Mouse (Mus musculus) embryonic facial prominence, embryonic 15.5 days (tissue): ENCODE measurements around the gene Zdhhc5. TPM values are rescaled to one million over a fixed set of nuclear protein-coding genes. Genes with fewer than 3 reads are reported as not detected.
A peak's percentile ranks its signal among the peaks of the same experiment; 100 is the strongest.
"Not testable (repeated sequence)": the region's sequence is repeated elsewhere in the genome, so short reads cannot be mapped to it uniquely, and the experiment has no call there.

Source experiments
- ATAC-seq: fragments of 200-750 bp; cut with Nextera tagmentation; 2 replicates; pipeline ENCODE4 v1.8.0; 2017; ENCODE audit warnings: low read depth, moderate TSS enrichment; ENCODE audit not compliant: insufficient number of reproducible peaks, low FRiP score, low TSS enrichment
- H3K27ac ChIP-seq: fragments of 300-500 bp; sonication (generic); replicated peaks from 2 replicates; pipeline ENCODE4 v1.5.1; 2015; ENCODE audit warnings: mild to moderate bottlenecking, inconsistent platforms
- H3K27me3 ChIP-seq: fragments of 300-500 bp; sonication (generic); 2 replicates; pipeline ENCODE4 v1.6.1; 2015; ENCODE audit warnings: inconsistent platforms
- H3K36me3 ChIP-seq: fragments of 300-500 bp; sonication (generic); 2 replicates; pipeline ENCODE4 v1.6.1; 2015; ENCODE audit warnings: mild to moderate bottlenecking, inconsistent platforms
- H3K4me1 ChIP-seq: fragments of 300-500 bp; sonication (generic); 2 replicates; pipeline ENCODE4 v1.6.1; 2015; ENCODE audit warnings: inconsistent platforms
- H3K4me2 ChIP-seq: fragments of 300-500 bp; sonication (generic); replicated peaks from 2 replicates; pipeline ENCODE4 v1.6.1; 2015; ENCODE audit warnings: mild to moderate bottlenecking, inconsistent platforms
- H3K4me3 ChIP-seq: fragments of 300-500 bp; sonication (generic); replicated peaks from 2 replicates; pipeline ENCODE4 v1.5.1; 2015; ENCODE audit warnings: mild to moderate bottlenecking, inconsistent platforms
- H3K9ac ChIP-seq: fragments of 300-500 bp; sonication (generic); 2 replicates; pipeline ENCODE4 v1.6.1; 2015; ENCODE audit warnings: inconsistent platforms
- H3K9me3 ChIP-seq: fragments of 300-500 bp; sonication (generic); replicated peaks from 2 replicates; pipeline ENCODE4 v1.6.1; 2016; ENCODE audit warnings: inconsistent platforms
- WGBS: fragments of 180-500 bp; shearing (Covaris S2); methylation state at CpG from one replicate; pipeline ENCODE4 v1.1.7; 2015; 5-methylcytosine and 5-hydroxymethylcytosine counted together
- polyA plus RNA-seq: library from polyadenylated mRNA; unstranded; fragments of >200 nt; fragmentation: Nextera tagmentation; extraction: Ambion mirVana; gene quantifications from 2 replicates; pipeline ENCODE4 v1.2.1, GENCODE M21; 2015

The Zdhhc5 gene
- polyA plus RNA-seq, 1 experiment from 2014 or later, result 28.1 TPM

DNA sequence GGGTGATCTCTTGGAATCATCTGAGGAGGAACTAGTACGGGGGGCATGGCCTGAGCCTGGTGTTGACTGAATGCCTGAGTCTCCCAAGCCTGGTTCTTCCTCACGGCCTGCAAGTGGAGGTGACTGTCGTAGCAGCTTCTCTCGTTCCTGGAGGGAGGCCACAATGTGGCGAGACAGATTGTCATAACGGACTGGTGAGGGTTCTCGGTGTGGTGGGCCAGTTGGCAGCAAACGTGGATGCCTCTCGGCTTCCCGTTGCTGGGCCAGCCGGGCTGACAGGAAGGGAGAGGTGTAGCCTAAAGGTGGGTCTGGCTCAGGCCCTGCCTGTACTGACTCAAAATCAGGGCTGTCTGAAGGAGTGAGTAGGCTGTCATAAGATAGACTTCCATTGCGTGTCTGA, 24.9 kb downstream of the Zdhhc5 start:
- H3K27me3 ChIP-seq, result no peaks in the 10 kb centered on the region
- no peak overlapping the region for H3K9ac ChIP-seq
- H3K4me2 ChIP-seq, result no peak overlapping the region
- no peak for ATAC-seq
- no peak overlapping the region for H3K4me3 ChIP-seq
- H3K4me1 ChIP-seq, result no peaks in the 10 kb centered on the region
- WGBS, result 87% methylated on average over 12 of the region's 12 CpGs
- H3K27ac ChIP-seq, result no peak overlapping the region
- no peaks in the 10 kb centered on the region for H3K9me3 ChIP-seq
- H3K36me3 ChIP-seq, result peaks cover 86% of the 10 kb centered on the region

DNA sequence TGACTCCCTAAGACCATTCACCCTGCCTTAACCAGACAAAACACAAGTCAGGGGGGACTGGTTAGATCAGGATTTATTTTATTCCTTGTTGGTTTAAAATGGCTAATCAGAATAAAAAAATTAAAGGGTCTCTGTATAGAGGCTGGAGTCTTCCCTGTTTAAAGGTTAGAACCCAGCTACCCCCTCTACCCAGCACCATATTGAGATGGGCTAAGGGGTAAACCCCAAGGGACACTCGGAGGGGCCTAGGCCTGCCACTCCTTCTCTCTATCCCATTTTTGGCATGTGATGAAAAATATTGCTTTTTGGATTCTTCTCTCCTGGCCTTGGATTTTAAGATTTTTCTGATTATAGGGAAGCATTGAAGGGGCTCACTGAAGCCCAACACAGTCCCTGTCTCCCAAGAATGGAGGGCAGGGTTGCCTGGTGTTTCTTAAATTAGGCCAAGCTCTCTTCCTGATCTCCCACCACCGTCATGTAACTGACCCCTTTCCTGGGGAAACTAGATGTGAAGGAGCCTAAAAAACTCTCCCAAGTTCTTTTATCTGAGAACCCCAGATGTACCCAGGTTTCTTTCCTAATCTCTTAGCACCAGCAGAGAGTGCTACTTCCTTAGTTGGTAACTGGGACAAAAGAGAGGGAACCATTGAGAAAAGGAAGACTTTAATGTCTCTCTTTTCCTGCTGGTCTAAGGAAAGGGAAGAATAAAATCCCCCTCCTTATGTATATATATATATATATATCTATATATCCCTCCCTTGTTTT, 26.7 kb downstream of the Zdhhc5 start:
- Histone ChIP-seq H3K9ac (no peak overlapping the region), H3K4me1 (no peaks in the 10 kb centered on the region), H3K4me3 (no peak overlapping the region), H3K36me3 (peaks cover 84% of the 10 kb centered on the region), H3K27me3 (no peaks in the 10 kb centered on the region), H3K4me2 (no peak overlapping the region), H3K9me3 (no peaks in the 10 kb centered on the region), H3K27ac (no peak overlapping the region)
- WGBS, result 85% methylated on average over 2 of the region's 2 CpGs
- ATAC-seq, result no peak

DNA sequence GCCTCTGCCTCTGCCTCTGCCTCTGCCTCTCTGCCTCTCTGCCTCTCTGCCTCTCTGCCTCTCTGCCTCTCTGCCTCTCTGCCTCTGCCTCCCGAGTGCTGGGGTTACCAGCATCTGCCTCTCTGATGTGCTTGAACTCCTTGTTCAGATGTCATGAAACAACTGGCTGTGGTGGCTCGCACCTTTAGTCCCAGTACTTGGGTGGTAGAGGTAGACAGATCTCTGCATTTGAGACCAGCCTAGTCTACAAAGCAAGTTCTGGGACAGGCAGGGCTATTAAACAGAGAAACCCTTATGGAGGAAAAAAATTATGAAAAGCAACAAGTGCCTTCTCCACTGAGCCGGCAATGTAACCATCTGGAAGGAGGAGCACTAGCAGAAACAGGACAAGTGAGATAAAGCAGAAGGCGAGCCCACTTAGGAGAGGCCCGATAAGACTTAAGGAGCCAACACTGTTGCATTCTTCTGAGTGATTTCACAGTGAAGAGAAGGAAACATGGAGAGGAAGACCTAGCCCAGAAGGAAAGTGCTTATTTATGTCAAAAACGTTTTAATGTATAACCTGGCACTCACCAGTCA, 32.3 kb downstream of the Zdhhc5 start:
- WGBS, result 83% methylated on average over 6 of the region's 6 CpGs
- no peaks in the 10 kb centered on the region for H3K9me3 ChIP-seq
- H3K4me2 ChIP-seq, result no peak overlapping the region
- H3K27me3 ChIP-seq, result no peaks in the 10 kb centered on the region
- no peak overlapping the region for H3K27ac ChIP-seq
- ATAC-seq, result no peak
- no peak overlapping the region for H3K4me3 ChIP-seq
- peaks cover 45% of the 10 kb centered on the region for H3K36me3 ChIP-seq
- H3K9ac ChIP-seq, result no peak overlapping the region
- peaks cover 8% of the 10 kb centered on the region for H3K4me1 ChIP-seq

DNA sequence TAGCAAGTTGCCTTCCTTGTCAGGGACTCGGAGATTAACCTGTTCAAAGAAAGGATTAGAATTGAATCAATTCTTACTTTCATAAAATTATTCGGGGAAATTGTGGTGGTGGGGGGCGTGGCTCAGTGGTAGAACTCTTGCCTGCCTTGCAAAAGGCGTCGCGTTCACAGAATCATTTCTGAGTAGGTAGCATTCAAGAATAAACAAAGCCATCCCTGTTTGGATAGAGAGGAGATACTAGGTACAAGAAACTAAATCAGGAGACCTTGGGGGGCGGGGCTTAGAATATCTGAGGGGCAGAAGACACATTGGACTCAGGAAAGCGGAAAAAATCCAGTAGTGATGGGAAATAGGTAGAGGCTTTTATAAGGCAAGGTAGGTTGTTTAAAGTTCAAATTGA, 36.0 kb downstream of the Zdhhc5 start, which contains the start of gene Tmx2:
TSS of gene Tmx2 (minus strand) at position 125 of the 400 bp plus-strand sequence.
- WGBS, result 15% methylated on average over 8 of the region's 8 CpGs
- Histone ChIP-seq H3K4me1 (peaks cover 15% of the 10 kb centered on the region), H3K9me3 (no peaks in the 10 kb centered on the region), H3K27me3 (no peaks in the 10 kb centered on the region), H3K36me3 (peaks cover 29% of the 10 kb centered on the region), H3K9ac (peak within 1 kb of the TSS; percentile 63), H3K4me3 (peak within 1 kb of the TSS; percentile 73), H3K4me2 (peak within 1 kb of the TSS; percentile 59), H3K27ac (peak within 1 kb of the TSS; percentile 74)
- ATAC-seq, result no peak

DNA sequence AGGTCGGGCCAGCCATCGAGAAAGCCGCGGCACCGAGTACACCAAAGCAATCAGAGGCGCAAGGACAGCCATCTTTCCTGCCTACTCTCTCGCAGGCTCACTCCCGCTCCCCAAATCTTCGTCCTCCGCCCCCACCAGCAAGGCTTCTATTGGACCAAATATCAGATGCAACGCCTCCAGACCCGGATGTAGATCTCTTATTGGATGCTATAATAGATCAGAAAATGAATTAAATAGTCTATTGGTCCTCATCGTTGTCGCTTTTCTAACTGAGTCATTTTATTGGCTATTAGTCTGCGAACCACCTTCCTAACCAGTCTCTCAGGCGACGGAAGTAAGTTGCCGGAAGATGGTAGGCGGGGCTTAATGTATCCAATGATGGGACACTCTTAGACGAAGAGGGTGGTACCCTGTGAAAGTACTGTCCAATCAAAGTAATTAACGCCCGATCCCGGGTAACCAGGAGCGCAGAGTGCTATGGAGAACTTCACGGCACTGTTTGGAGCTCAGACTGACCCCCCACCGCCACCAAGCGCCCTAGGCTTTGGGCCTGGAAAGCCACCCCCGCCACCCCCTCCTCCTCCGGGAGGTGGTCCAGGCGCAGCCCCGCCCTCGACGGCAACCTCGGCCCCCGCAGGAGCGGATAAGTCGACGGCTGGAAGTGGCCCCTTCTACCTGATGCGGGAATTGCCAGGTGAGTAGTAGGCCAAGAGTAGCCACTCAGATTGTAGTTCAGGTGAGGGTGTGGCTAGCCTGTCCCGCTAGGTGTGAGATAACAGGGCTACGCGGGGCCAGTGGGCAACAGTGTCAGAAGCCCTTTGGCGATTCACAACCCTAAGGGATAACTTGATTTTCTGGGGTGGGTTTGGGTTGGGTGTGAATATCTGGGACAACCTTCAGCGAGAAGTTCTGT, 36.8 kb downstream of the Zdhhc5 start, which contains the start of the genes Gm28635 and Med19:
TSS of gene Gm28635 (minus strand) at position 74 of the 913 bp plus-strand sequence.
TSS of gene Med19 (plus strand) at position 435 of the 913 bp plus-strand sequence.
- peak within 1 kb of the TSS; percentile 74 for H3K4me2 ChIP-seq
- peak within 1 kb of the TSS; percentile 74 for H3K27ac ChIP-seq
- peak; percentile 100 for ATAC-seq
- peak within 1 kb of the TSS; percentile 73 for H3K4me3 ChIP-seq
- H3K9ac ChIP-seq, result peak within 1 kb of the TSS; percentile 63
- peaks cover 33% of the 10 kb centered on the region for H3K36me3 ChIP-seq
- peaks cover 15% of the 10 kb centered on the region for H3K4me1 ChIP-seq
- no peaks in the 10 kb centered on the region for H3K27me3 ChIP-seq
- H3K9me3 ChIP-seq, result no peaks in the 10 kb centered on the region
- WGBS, result under 1% methylated on average over 44 of the region's 44 CpGs

DNA sequence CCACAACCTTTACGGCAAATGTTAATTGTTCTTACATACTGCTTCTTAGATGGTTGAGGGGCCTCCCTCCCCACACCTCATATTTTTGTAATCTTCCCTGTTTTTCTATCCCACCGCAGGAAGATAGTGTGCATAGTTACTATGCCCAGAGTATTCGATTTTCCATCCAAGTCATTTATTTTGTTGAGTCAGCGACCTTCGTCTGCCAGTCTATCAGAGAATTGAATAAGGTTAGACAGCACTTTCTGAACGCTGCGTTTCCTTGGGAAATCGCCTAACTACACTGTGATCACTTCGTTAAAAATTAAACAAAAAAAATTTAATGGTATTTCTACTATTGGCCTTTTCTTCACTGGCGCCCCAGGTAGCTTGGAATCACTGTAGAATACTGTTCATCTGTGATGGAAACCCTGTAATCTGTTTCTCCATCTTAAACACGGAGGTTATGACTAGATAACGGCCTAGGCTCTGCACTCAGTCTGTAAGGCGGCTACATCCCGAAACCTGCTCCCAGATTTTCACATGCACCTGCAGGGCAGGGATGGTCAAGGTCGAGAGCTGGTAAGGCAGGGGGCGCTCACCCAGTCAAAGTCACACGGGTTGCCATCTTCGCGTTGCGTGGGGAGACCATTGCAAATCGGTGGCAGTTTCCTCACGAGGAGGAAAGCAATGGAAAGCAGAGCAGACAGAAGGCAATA, 37.6 kb downstream of the Zdhhc5 start:
- peak overlapping the region; percentile 74 for H3K4me2 ChIP-seq
- H3K4me3 ChIP-seq, result peak overlapping the region; percentile 73
- peaks cover 37% of the 10 kb centered on the region for H3K36me3 ChIP-seq
- H3K9me3 ChIP-seq, result no peaks in the 10 kb centered on the region
- peak overlapping the region; percentile 29 for H3K9ac ChIP-seq
- H3K27me3 ChIP-seq, result no peaks in the 10 kb centered on the region
- peak; percentile 34; the same call in 1 of the 2 replicates for ATAC-seq
- H3K4me1 ChIP-seq, result peaks cover 15% of the 10 kb centered on the region
- WGBS, result 8% methylated on average over 22 of the region's 22 CpGs
- H3K27ac ChIP-seq, result peak overlapping the region; percentile 45; the same call in 1 of the 2 replicates

DNA sequence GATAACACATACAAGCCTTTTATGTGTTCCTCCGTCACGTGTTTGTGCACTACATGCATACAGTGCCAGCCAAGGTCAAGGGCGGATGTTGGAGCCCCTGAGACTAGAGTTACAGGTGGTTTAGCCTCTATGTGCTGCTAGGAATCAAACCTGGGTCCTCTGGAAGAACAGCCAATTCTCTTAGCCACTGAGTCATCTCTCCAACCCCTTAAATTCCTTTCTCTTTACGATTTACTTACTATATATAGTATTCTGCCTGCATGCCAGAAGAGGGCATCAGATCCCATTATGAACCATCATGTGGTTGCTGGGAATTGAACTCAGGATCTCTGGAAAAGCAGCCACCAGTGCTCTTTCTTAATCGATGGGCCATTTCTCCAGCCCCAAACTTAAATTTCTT, 43.4 kb downstream of the Zdhhc5 start:
- not testable (repeated sequence) for H3K27ac ChIP-seq, ATAC-seq, H3K4me3 ChIP-seq, H3K9ac ChIP-seq, H3K27me3 ChIP-seq, H3K4me2 ChIP-seq, H3K9me3 ChIP-seq
- peaks cover 13% of the 10 kb centered on the region for H3K4me1 ChIP-seq
- 61% methylated on average over 4 of the region's 5 CpGs for WGBS
- peaks cover 47% of the 10 kb centered on the region for H3K36me3 ChIP-seq

DNA sequence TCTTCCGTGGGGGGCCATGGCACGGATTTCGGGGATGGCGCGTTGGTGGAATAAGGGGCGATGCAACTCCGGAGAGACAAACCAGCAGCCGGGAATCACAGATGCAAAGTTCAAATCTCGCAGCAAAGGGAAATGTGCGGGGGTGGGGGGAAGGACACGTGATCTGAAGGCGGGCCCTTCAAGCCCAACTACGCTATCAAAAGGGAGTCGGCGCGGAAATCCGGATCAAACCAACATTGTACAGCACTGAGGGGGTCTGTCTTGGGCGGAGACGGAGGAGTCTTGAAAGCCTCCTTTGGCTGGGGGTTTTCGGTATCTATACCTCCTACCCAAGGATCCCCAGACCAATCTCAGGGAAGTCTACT, 44.4 kb downstream of the Zdhhc5 start, which contains the start of gene Selenoh:
TSS of gene Selenoh (minus strand) at position 202 of the 365 bp plus-strand sequence.
- Histone ChIP-seq H3K9me3 (no peaks in the 10 kb centered on the region), H3K4me3 (peak within 1 kb of the TSS; percentile 87), H3K36me3 (peaks cover 41% of the 10 kb centered on the region), H3K4me1 (peaks cover 13% of the 10 kb centered on the region), H3K27ac (peak within 1 kb of the TSS; percentile 90), H3K4me2 (peak within 1 kb of the TSS; percentile 61), H3K27me3 (no peaks in the 10 kb centered on the region), H3K9ac (peak within 1 kb of the TSS; percentile 98)
- WGBS, result under 1% methylated on average over 20 of the region's 20 CpGs
- ATAC-seq, result peak; percentile 94

DNA sequence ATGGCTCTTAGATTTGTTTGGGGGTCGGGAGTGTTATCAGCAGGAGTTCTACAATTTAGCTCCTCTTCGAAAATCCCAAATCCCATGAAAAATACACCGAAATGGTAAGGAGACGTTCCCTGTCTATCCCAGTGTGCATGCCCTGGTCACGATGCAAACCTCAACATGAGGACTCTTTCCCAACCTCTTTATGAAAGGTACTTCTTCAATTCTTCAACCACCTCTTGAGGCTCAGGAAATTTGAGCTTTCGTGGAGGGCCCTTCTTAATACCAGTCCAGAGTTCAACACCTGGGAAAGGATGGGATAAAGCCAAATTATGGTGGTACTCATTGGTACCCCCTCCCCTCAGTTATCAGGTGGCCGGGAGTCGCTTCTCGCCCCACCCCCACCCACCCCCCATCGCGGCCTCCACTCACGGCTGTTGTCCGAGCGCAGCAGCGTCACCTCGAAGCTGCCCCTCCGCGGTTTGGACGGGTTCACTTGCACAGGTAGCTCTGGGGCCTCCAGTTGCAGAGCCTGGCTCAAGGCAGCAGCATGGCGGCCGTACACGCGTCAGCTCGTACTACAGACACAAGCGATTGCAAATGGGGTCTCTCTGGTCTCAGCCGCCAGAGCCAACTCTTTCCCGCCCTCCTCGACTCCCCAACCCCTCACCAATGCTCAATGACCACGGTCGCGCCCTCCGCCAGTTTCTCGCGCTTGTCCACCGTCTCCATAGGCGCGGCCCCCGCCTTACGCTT, 45.0 kb downstream of the Zdhhc5 start:
- WGBS, result 2% methylated on average over 39 of the region's 39 CpGs
- peak; percentile 68 for ATAC-seq

DNA sequence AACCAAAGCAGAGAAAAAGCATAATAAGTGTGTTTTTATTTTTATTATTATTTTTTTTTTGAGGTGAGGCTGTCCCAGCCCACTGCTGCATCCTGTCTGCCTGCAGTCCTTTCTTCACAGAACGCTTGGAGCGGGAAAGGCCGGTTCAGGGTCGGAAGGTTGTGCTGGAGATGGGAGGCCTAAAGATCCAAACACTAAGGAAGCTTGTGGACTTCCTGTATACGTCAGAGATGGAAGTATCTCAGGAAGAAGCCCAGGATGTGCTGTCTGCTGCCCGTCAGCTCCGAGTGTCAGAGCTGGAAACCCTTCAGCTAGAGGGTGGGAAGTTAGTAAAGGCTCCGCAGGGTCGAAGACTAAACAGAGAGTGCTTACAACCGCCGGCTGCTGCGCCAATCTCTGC, 48.9 kb downstream of the Zdhhc5 start:
- 53% methylated on average over 12 of the region's 12 CpGs for WGBS
- Histone ChIP-seq H3K27ac (no peak overlapping the region), H3K9ac (no peak overlapping the region), H3K27me3 (no peaks in the 10 kb centered on the region), H3K4me1 (peaks cover 12% of the 10 kb centered on the region), H3K9me3 (no peaks in the 10 kb centered on the region), H3K4me2 (no peak overlapping the region), H3K36me3 (0 out of 2 replicates have a peak, but pooled peaks cover 17% of the 10 kb centered on the region), H3K4me3 (no peak overlapping the region)
- no peak for ATAC-seq

More for the DNA sequence above, 45.0 kb downstream of the Zdhhc5 start:
- Histone ChIP-seq H3K27ac (peak overlapping the region; percentile 90), H3K9ac (peak overlapping the region; percentile 98), H3K36me3 (peaks cover 38% of the 10 kb centered on the region), H3K4me1 (peaks cover 13% of the 10 kb centered on the region), H3K4me2 (peak overlapping the region; percentile 61), H3K27me3 (no peaks in the 10 kb centered on the region), H3K9me3 (no peaks in the 10 kb centered on the region), H3K4me3 (peak overlapping the region; percentile 87)
